13 mouse cellular contexts compared by ENCODE assay signal in genomic region chr2:164150086-164150760, GRCm38 (mm10). TPM values are rescaled to one million over a fixed set of nuclear protein-coding genes. Genes with fewer than 3 reads are reported as not detected.
A peak's percentile ranks its signal among the peaks of the same experiment; 100 is the strongest.
DNase-seq lines count a peak whose midpoint lies in the region; ATAC-seq and TF ChIP-seq lines count a peak whose summit lies in the region.
"Had no signal": no experiment of that assay in that cellular context is flagged by ENCODE, and none has a peak within 500 bp of the region (broad histone marks: within the 10 kb centered on the region; RNA-seq: fewer than 3 reads in every experiment).

No protein-coding gene starts in this region.

- 45% methylated on average over 14 of the region's 14 CpGs for WGBS in heart, embryonic 12.5 days
- 43% methylated on average over 14 of the region's 14 CpGs for WGBS in midbrain, postnatal 0 days
- 48% methylated on average over 14 of the region's 14 CpGs for WGBS in midbrain, embryonic 15.5 days
- 43% methylated on average over 14 of the region's 14 CpGs for WGBS in hindbrain, embryonic 12.5 days

- H3K36me3 ChIP-seq in heart, embryonic 12.5 days, result peaks cover 30% of the 10 kb centered on the region
- H3K36me3 ChIP-seq in midbrain, postnatal 0 days (ENCODE audit: insufficient read depth, low read length), result peaks cover 19% of the 10 kb centered on the region
- H3K36me3 ChIP-seq in midbrain, embryonic 15.5 days (replicated peaks), result peaks cover 4% of the 10 kb centered on the region; the same call in 1 of the 2 replicates
- peaks cover 28% of the 10 kb centered on the region for H3K36me3 ChIP-seq in hindbrain, embryonic 12.5 days

- ATAC-seq in heart, embryonic 12.5 days (ENCODE audit: insufficient number of reproducible peaks, low FRiP score), result peak; percentile 61; the same call in 1 of the 2 replicates
- ATAC-seq in midbrain, postnatal 0 days (ENCODE audit: low FRiP score), result no peak
- ATAC-seq in midbrain, embryonic 15.5 days (replicated peaks), result no peak
- no peak for ATAC-seq in hindbrain, embryonic 12.5 days (ENCODE audit: low FRiP score)

- DNase-seq in heart, postnatal 14 days, result no peak
- peak; percentile 44 for DNase-seq in midbrain, postnatal 0 days (ENCODE audit: low spot score)
- no peak for DNase-seq in yolk sac, embryonic 10.5 days (ENCODE audit: low spot score)
- no peak for DNase-seq in cerebellum, postnatal 10 days
- no peak for DNase-seq in thymus, postnatal 10 days (ENCODE audit: low spot score in 2 of 2)
- DNase-seq: gastrocnemius, postnatal 25 days; kidney, postnatal 25 days had no signal

- peaks cover 22% of the 10 kb centered on the region for H3K4me1 ChIP-seq in heart, embryonic 12.5 days (replicated peaks)
- H3K4me1 ChIP-seq in midbrain, postnatal 0 days (ENCODE audit: insufficient read depth, low read length), result no peaks in the 10 kb centered on the region
- no peaks in the 10 kb centered on the region for H3K4me1 ChIP-seq in midbrain, embryonic 15.5 days
- peaks cover 10% of the 10 kb centered on the region for H3K4me1 ChIP-seq in hindbrain, embryonic 12.5 days

- no peak overlapping the region for H3K4me2 ChIP-seq in heart, embryonic 12.5 days
- no peak overlapping the region for H3K4me2 ChIP-seq in midbrain, postnatal 0 days (ENCODE audit: low read depth, low read length, poor library complexity, severe bottlenecking)
- H3K4me2 ChIP-seq in midbrain, embryonic 15.5 days, result no peak overlapping the region
- H3K4me2 ChIP-seq in hindbrain, embryonic 12.5 days (replicated peaks), result no peak overlapping the region

- no peak overlapping the region for H3K9ac ChIP-seq in heart, embryonic 12.5 days
- H3K9ac ChIP-seq in midbrain, postnatal 0 days (replicated peaks; ENCODE audit: low read length, poor library complexity, severe bottlenecking), result no peak overlapping the region
- H3K9ac ChIP-seq in midbrain, embryonic 15.5 days, result no peak overlapping the region
- no peak overlapping the region for H3K9ac ChIP-seq in hindbrain, embryonic 12.5 days

- H3K9me3 ChIP-seq in heart, embryonic 12.5 days (replicated peaks), result no peaks in the 10 kb centered on the region
- H3K9me3 ChIP-seq in midbrain, postnatal 0 days (ENCODE audit: low read length), result no peaks in the 10 kb centered on the region
- no peaks in the 10 kb centered on the region for H3K9me3 ChIP-seq in midbrain, embryonic 15.5 days
- H3K9me3 ChIP-seq in hindbrain, embryonic 12.5 days (replicated peaks), result no peaks in the 10 kb centered on the region
- H3K9me3 ChIP-seq: megakaryocyte, embryonic 14.5 days had no signal

- H3K4me3 ChIP-seq in heart, embryonic 12.5 days, result no peak overlapping the region
- no peak overlapping the region for H3K4me3 ChIP-seq in midbrain, postnatal 0 days (ENCODE audit: low read depth, low read length)
- H3K4me3 ChIP-seq in midbrain, embryonic 15.5 days, result no peak overlapping the region
- H3K4me3 ChIP-seq in hindbrain, embryonic 12.5 days, result no peak overlapping the region
- H3K4me3 ChIP-seq: megakaryocyte, embryonic 14.5 days had no signal

- TF ChIP-seq CTCF in midbrain, postnatal 0 days (IDR thresholded peaks at IDR 0.05), result no peak

- H3K27me3 ChIP-seq in heart, embryonic 12.5 days (replicated peaks), result no peaks in the 10 kb centered on the region
- H3K27me3 ChIP-seq in midbrain, postnatal 0 days (ENCODE audit: insufficient read depth, low read length), result no peaks in the 10 kb centered on the region
- no peaks in the 10 kb centered on the region for H3K27me3 ChIP-seq in midbrain, embryonic 15.5 days (replicated peaks)
- H3K27me3 ChIP-seq in hindbrain, embryonic 12.5 days, result no peaks in the 10 kb centered on the region
- H3K27me3 ChIP-seq: megakaryocyte, embryonic 14.5 days had no signal

- peak overlapping the region; percentile 56 for H3K27ac ChIP-seq in heart, embryonic 12.5 days (ENCODE audit: poor library complexity, severe bottlenecking)
- no peak overlapping the region for H3K27ac ChIP-seq in midbrain, postnatal 0 days (ENCODE audit: low read depth, low read length)
- H3K27ac ChIP-seq in midbrain, embryonic 15.5 days, result no peak overlapping the region
- peak overlapping the region; percentile 25 for H3K27ac ChIP-seq in hindbrain, embryonic 12.5 days

- intact Hi-C loops in heart, postnatal 14 days (cut with DNase I), result no loop called here

RNA-seq across cellular contexts. Expression of gene Kcns1, which starts 20.7 kb away (rescaled TPM):
- polyA plus RNA-seq in heart, embryonic 12.5 days (2016; fragmentation: Nextera tagmentation; extraction: Ambion mirVana), result 0.15 and 0.18 TPM in 2 replicates
- not detected for total RNA-seq in heart, postnatal 14 days (2021)
- 10.1 and 15.6 TPM in 2 replicates for total RNA-seq in midbrain, postnatal 0 days (2014; rRNA removed)
- 3.8 and 4.3 TPM in 2 replicates for polyA plus RNA-seq in midbrain, postnatal 0 days (2015; fragmentation: Nextera tagmentation; extraction: Ambion mirVana)
- polyA plus RNA-seq in midbrain, embryonic 15.5 days (2015; fragmentation: Nextera tagmentation; extraction: Ambion mirVana), result 1.3 and 1.7 TPM in 2 replicates
- 0.27 and 0.30 TPM in 2 replicates for polyA plus RNA-seq in hindbrain, embryonic 12.5 days (2016; fragmentation: Nextera tagmentation; extraction: Ambion mirVana)
- total RNA-seq: liver, adult 2 months had no signal
- polyA plus RNA-seq: C2C12; liver, adult 2 months had no signal

RNA-seq across cellular contexts. Expression of gene Wfdc5, which starts 32.3 kb away (rescaled TPM):
- not detected in 2 replicates for polyA plus RNA-seq in heart, embryonic 12.5 days (2016; fragmentation: Nextera tagmentation; extraction: Ambion mirVana)
- total RNA-seq in heart, postnatal 14 days (2021), result not detected
- not detected in 2 replicates for total RNA-seq in midbrain, postnatal 0 days (2014; rRNA removed)
- polyA plus RNA-seq in midbrain, postnatal 0 days (2015; fragmentation: Nextera tagmentation; extraction: Ambion mirVana), result not detected in 2 replicates
- polyA plus RNA-seq in midbrain, embryonic 15.5 days (2015; fragmentation: Nextera tagmentation; extraction: Ambion mirVana), result not detected in 2 replicates
- polyA plus RNA-seq in hindbrain, embryonic 12.5 days (2016; fragmentation: Nextera tagmentation; extraction: Ambion mirVana), result not detected in 2 replicates
- total RNA-seq: gastrocnemius, postnatal 25 days; liver, adult 2 months had no signal
- polyA plus RNA-seq: C2C12; liver, adult 2 months had no signal

RNA-seq across cellular contexts. Expression of gene Wfdc12, which starts 40.2 kb away (rescaled TPM):
- polyA plus RNA-seq in heart, embryonic 12.5 days (2016; fragmentation: Nextera tagmentation; extraction: Ambion mirVana), result not detected in 2 replicates
- total RNA-seq in heart, postnatal 14 days (2021), result not detected
- not detected in 2 replicates for total RNA-seq in midbrain, postnatal 0 days (2014; rRNA removed)
- not detected in 2 replicates for polyA plus RNA-seq in midbrain, postnatal 0 days (2015; fragmentation: Nextera tagmentation; extraction: Ambion mirVana)
- polyA plus RNA-seq in midbrain, embryonic 15.5 days (2015; fragmentation: Nextera tagmentation; extraction: Ambion mirVana), result not detected in 2 replicates
- polyA plus RNA-seq in hindbrain, embryonic 12.5 days (2016; fragmentation: Nextera tagmentation; extraction: Ambion mirVana), result 0.31 TPM in 1 of 2 replicates, not detected in the other
- total RNA-seq: gastrocnemius, postnatal 25 days; liver, adult 2 months had no signal
- polyA plus RNA-seq: C2C12; liver, adult 2 months had no signal

RNA-seq across cellular contexts. Expression of gene Wfdc15a, which starts 49.7 kb away (rescaled TPM):
- polyA plus RNA-seq in heart, embryonic 12.5 days (2016; fragmentation: Nextera tagmentation; extraction: Ambion mirVana), result not detected in 2 replicates
- not detected for total RNA-seq in heart, postnatal 14 days (2021)
- total RNA-seq in midbrain, postnatal 0 days (2014; rRNA removed), result not detected in 2 replicates
- polyA plus RNA-seq in midbrain, postnatal 0 days (2015; fragmentation: Nextera tagmentation; extraction: Ambion mirVana), result not detected in 2 replicates
- not detected in 2 replicates for polyA plus RNA-seq in midbrain, embryonic 15.5 days (2015; fragmentation: Nextera tagmentation; extraction: Ambion mirVana)
- not detected in 2 replicates for polyA plus RNA-seq in hindbrain, embryonic 12.5 days (2016; fragmentation: Nextera tagmentation; extraction: Ambion mirVana)
- total RNA-seq: gastrocnemius, postnatal 25 days; liver, adult 2 months had no signal
- polyA plus RNA-seq: liver, adult 2 months had no signal

Comparison
In these comparisons a context has a peak if more than half of its experiments do, and no peak if none do; other contexts are left out.
1. H3K27ac ChIP-seq: peak in heart, embryonic 12.5 days (single experiment) and hindbrain, embryonic 12.5 days (single experiment); none in midbrain, postnatal 0 days (single experiment) and midbrain, embryonic 15.5 days (single experiment).